Comparison of ENCODE assay signal across 8 mouse cellular contexts in the genomic region with DNA sequence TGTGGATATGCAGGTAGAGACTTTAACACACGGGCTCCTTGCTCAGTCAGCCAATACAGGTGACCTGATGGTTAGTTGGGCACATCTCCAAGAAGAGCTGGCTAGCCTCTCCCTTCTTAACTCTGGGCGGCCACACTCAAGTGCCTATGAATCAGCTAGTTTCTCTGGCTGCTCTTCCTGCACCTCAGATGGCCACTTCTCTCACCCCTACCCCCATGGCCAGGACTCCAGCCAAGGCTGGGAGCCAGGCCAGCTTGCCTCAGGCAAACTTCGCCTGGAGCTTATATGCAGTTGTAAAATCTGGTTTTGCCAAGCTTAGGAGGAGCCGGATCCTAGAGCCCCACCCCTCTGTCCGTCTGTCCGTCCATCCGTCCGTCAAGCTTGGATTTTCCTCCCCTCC. TPM values are rescaled to one million over a fixed set of nuclear protein-coding genes. Genes with fewer than 3 reads are reported as not detected.
A peak's percentile ranks its signal among the peaks of the same experiment; 100 is the strongest.
DNase-seq lines count a peak whose midpoint lies in the region; ATAC-seq lines count a peak whose summit lies in the region.

No protein-coding gene starts in this region.

- no peaks in the 10 kb centered on the region for H3K9me3 ChIP-seq in midbrain, embryonic 14.5 days (ENCODE audit: control insufficient read depth, low read length)
- H3K9me3 ChIP-seq in midbrain, embryonic 10.5 days (replicated peaks): no peaks in the 10 kb centered on the region

- DNase-seq in midbrain, embryonic 14.5 days: peak; percentile 51
- DNase-seq in midbrain, embryonic 10.5 days (ENCODE audit: low spot score): no peak
- DNase-seq in cerebellum, postnatal 10 days: peak; percentile 84 to 95
- DNase-seq in heart, adult 9 months (ENCODE audit: low spot score in 2 of 2): peak; percentile 85 to 90
- peak; percentile 86 for DNase-seq in kidney, adult 9 months
- DNase-seq in lung, postnatal 10 days: peak; percentile 90
- peak; percentile 46 for DNase-seq in urinary bladder, postnatal 10 days (ENCODE audit: low spot score)
- no peak for DNase-seq in thymus, postnatal 0 days (ENCODE audit: low spot score)

- no peak overlapping the region for H3K27ac ChIP-seq in midbrain, embryonic 14.5 days (replicated peaks; ENCODE audit: low read depth, low read length)
- H3K27ac ChIP-seq in midbrain, embryonic 10.5 days (replicated peaks): no peak overlapping the region

- no peak overlapping the region for H3K4me3 ChIP-seq in midbrain, embryonic 14.5 days (replicated peaks; ENCODE audit: low read depth, low read length)
- H3K4me3 ChIP-seq in midbrain, embryonic 10.5 days: no peak overlapping the region

- peaks cover 17% of the 10 kb centered on the region for H3K4me1 ChIP-seq in midbrain, embryonic 14.5 days (ENCODE audit: control insufficient read depth, insufficient read depth, low read length)
- peaks cover 42% of the 10 kb centered on the region for H3K4me1 ChIP-seq in midbrain, embryonic 10.5 days

- no peak overlapping the region for H3K9ac ChIP-seq in midbrain, embryonic 14.5 days (replicated peaks; ENCODE audit: low read length)

- no peaks in the 10 kb centered on the region for H3K36me3 ChIP-seq in midbrain, embryonic 14.5 days (ENCODE audit: control insufficient read depth, insufficient read depth, low read length)
- no peaks in the 10 kb centered on the region for H3K36me3 ChIP-seq in midbrain, embryonic 10.5 days

- ATAC-seq in midbrain, embryonic 14.5 days (ENCODE audit: low FRiP score, low TSS enrichment): no peak

- H3K27me3 ChIP-seq in midbrain, embryonic 14.5 days (ENCODE audit: control insufficient read depth, insufficient read depth, low read length): peaks cover 43% of the 10 kb centered on the region
- peaks cover 74% of the 10 kb centered on the region for H3K27me3 ChIP-seq in midbrain, embryonic 10.5 days (ENCODE audit: low read depth, poor library complexity, severe bottlenecking)

- H3K4me2 ChIP-seq in midbrain, embryonic 14.5 days (ENCODE audit: low read length): no peak overlapping the region; the same call in 1 of the 2 replicates

- WGBS in midbrain, embryonic 14.5 days: 51% methylated on average over 8 of the region's 8 CpGs
- 64% methylated on average over 8 of the region's 8 CpGs for WGBS in midbrain, embryonic 10.5 days

RNA-seq across cellular contexts. Expression of a gene that starts 1.7 kb away (rescaled TPM):
- polyA plus RNA-seq in midbrain, embryonic 14.5 days (2014; fragmentation: Nextera tagmentation; extraction: Ambion mirVana): 15.7 and 26.4 TPM in 2 replicates
- polyA plus RNA-seq in midbrain, embryonic 10.5 days (2016; fragmentation: Nextera tagmentation; extraction: Ambion mirVana): 25.3 and 28.4 TPM in 2 replicates
- 14.5 and 16.8 TPM in 2 replicates for polyA plus RNA-seq in thymus, postnatal 0 days (2015; fragmentation: Nextera tagmentation; extraction: Ambion mirVana)

Comparison
In these comparisons a context has a peak if more than half of its experiments do, and no peak if none do; other contexts are left out.
1. DNase-seq: peak in midbrain, embryonic 14.5 days (single experiment), cerebellum, postnatal 10 days (2 of 2), heart, adult 9 months (2 of 2), kidney, adult 9 months (single experiment), lung, postnatal 10 days (single experiment) and urinary bladder, postnatal 10 days (single experiment); none in midbrain, embryonic 10.5 days (single experiment) and thymus, postnatal 0 days (single experiment).